Mouse (Mus musculus): ENCODE results near the gene Sumo1. TPM values are rescaled to one million over a fixed set of nuclear protein-coding genes. Genes with fewer than 3 reads are reported as not detected.
A peak's percentile ranks its signal among the peaks of the same experiment; 100 is the strongest.

Gene Sumo1
- total RNA-seq, 4 experiments from 2014 or later: 59.4 to 67.8 (median 61.6) TPM

- DNase-seq (ENCODE audit: low spot score in 2 of 2): no peak
These were observed 75.9 kb downstream of the Sumo1 start for GRCm38 (mm10) chr1:59594586-59595266.

- DNase-seq (ENCODE audit: low spot score in 2 of 2): peak in 1 of 2 experiments; percentile 13
These were observed 77.0 kb downstream of the Sumo1 start for GRCm38 (mm10) chr1:59593622-59594035.

GRCm38 (mm10) chr1:59592876-59593275, 77.8 kb downstream of the Sumo1 start:
- DNase-seq (ENCODE audit: low spot score in 2 of 2): no peak

GRCm38 (mm10) chr1:59592359-59592758, 78.3 kb downstream of the Sumo1 start:
- DNase-seq (ENCODE audit: low spot score in 2 of 2): no peak

GRCm38 (mm10) chr1:59589271-59589670, 81.4 kb downstream of the Sumo1 start:
- no peak for DNase-seq (ENCODE audit: low spot score in 2 of 2)

- DNase-seq (ENCODE audit: low spot score in 2 of 2): peak; percentile 45 to 54
These were observed 85.8 kb downstream of the Sumo1 start for GRCm38 (mm10) chr1:59584656-59585410.

GRCm38 (mm10) chr1:59580880-59581279, 89.8 kb downstream of the Sumo1 start:
- DNase-seq (ENCODE audit: low spot score in 2 of 2): no peak

- DNase-seq (ENCODE audit: low spot score in 2 of 2): no peak
These were observed 90.4 kb downstream of the Sumo1 start for GRCm38 (mm10) chr1:59580131-59580751.

- DNase-seq (ENCODE audit: low spot score in 2 of 2): no peak
These were observed 91.3 kb downstream of the Sumo1 start for GRCm38 (mm10) chr1:59579327-59579726.

- no peak for DNase-seq (ENCODE audit: low spot score in 2 of 2)
These were observed 91.9 kb downstream of the Sumo1 start for GRCm38 (mm10) chr1:59578770-59579169.

- no peak for DNase-seq (ENCODE audit: low spot score in 2 of 2)
These were observed 96.1 kb downstream of the Sumo1 start for GRCm38 (mm10) chr1:59574262-59575187.

- DNase-seq (ENCODE audit: low spot score in 2 of 2): no peak
These were observed 96.8 kb downstream of the Sumo1 start for GRCm38 (mm10) chr1:59573843-59574242.

- DNase-seq (ENCODE audit: low spot score in 2 of 2): no peak
These were observed 99.1 kb downstream of the Sumo1 start for GRCm38 (mm10) chr1:59571502-59571901.

- no peak for DNase-seq (ENCODE audit: low spot score in 2 of 2)
These were observed 99.9 kb downstream of the Sumo1 start for GRCm38 (mm10) chr1:59570767-59571166.

- no peak for DNase-seq (ENCODE audit: low spot score in 2 of 2)
These were observed 101.3 kb downstream of the Sumo1 start for GRCm38 (mm10) chr1:59569301-59569700.

- no peak for DNase-seq (ENCODE audit: low spot score in 2 of 2)
These were observed 102.4 kb downstream of the Sumo1 start for GRCm38 (mm10) chr1:59568283-59568682.

- no peak for DNase-seq (ENCODE audit: low spot score in 2 of 2)
These were observed 103.1 kb downstream of the Sumo1 start for GRCm38 (mm10) chr1:59567521-59567920.

GRCm38 (mm10) chr1:59566926-59567325, 103.7 kb downstream of the Sumo1 start:
- no peak for DNase-seq (ENCODE audit: low spot score in 2 of 2)

- DNase-seq (ENCODE audit: low spot score in 2 of 2): no peak
These were observed 104.4 kb downstream of the Sumo1 start for GRCm38 (mm10) chr1:59566281-59566680.

- DNase-seq (ENCODE audit: low spot score in 2 of 2): no peak
These were observed 104.8 kb downstream of the Sumo1 start for GRCm38 (mm10) chr1:59565804-59566203.

GRCm38 (mm10) chr1:59563581-59563980, 107.1 kb downstream of the Sumo1 start:
- DNase-seq (ENCODE audit: low spot score in 2 of 2): no peak

All from gastrocnemius, adult 8-10 months (tissue).